19 mouse cellular contexts compared by ENCODE assay signal in the genomic region with DNA sequence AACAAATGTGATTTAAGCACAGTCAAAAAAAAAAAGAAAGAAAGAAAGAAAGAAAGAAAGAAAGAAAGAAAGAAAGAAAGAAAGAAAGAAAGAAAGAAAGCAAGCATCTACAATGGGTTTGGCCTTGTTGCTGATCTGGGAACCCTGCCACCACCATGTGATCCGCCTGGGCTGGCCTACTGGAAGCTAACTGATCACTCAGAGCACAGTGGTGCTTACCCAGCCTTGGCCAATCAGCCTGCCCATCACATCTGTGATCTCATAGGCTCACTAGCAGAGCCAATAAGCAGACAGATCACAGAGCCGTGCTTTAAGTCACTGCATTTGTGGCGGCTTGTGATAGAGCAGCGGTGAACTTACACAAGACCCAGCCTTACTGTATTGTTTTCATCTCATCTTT. TPM values are rescaled to one million over a fixed set of nuclear protein-coding genes. Genes with fewer than 3 reads are reported as not detected.
DNase-seq lines count a peak whose midpoint lies in the region; TF ChIP-seq lines count a peak whose summit lies in the region.
"Had no signal": no experiment of that assay in that cellular context is flagged by ENCODE, and none has a peak within 500 bp of the region (broad histone marks: within the 10 kb centered on the region; RNA-seq: fewer than 3 reads in every experiment).

No protein-coding gene starts in this region.

- H3K27ac ChIP-seq in gastrocnemius, adult 2 months: no peak overlapping the region
- H3K27ac ChIP-seq: embryonic facial prominence, embryonic 12.5 days; forebrain, embryonic 15.5 days; layer of hippocampus, adult 2 months; limb, embryonic 13.5 days; lung, embryonic 15.5 days; midbrain, embryonic 12.5 days; neural tube, embryonic 13.5 days; stomach, embryonic 15.5 days had no signal

- H3K4me3 ChIP-seq in gastrocnemius, adult 2 months: no peak overlapping the region
- H3K4me3 ChIP-seq: embryonic facial prominence, embryonic 12.5 days; forebrain, embryonic 15.5 days; layer of hippocampus, adult 2 months; limb, embryonic 13.5 days; lung, embryonic 15.5 days; midbrain, embryonic 12.5 days; neural tube, embryonic 13.5 days; stomach, embryonic 15.5 days had no signal

- intact Hi-C loops in gastrocnemius, adult 2 months (cut with DNase I): loop anchor here (10.0 kb wide), 1 partner anchor 79 kb away; no protein-coding TSS in a partner anchor
- intact Hi-C loops in gastrocnemius, postnatal 14 days (cut with DNase I; ENCODE audit: low total_unique reads): loop anchor here (10.0 kb wide), 1 partner anchor 79 kb away; no protein-coding TSS in a partner anchor

- no peak for TF ChIP-seq CTCF in gastrocnemius, adult 2 months (IDR thresholded peaks at IDR 0.05)

- DNase-seq in gastrocnemius, adult 2 months: peak; percentile 36
- no peak for DNase-seq in gastrocnemius, postnatal 14 days
- peak; percentile 39 to 65 for DNase-seq in kidney, postnatal 36 days
- DNase-seq in kidney, adult 9 months: no peak
- DNase-seq in ZHBTc4 (ENCODE audit: low read depth, low spot score): peak; percentile 41
- DNase-seq in adrenal gland, postnatal 36 days: peak; percentile 65 to 71
- DNase-seq in spleen, postnatal 4 days (ENCODE audit: low spot score in 2 of 2): no peak
- DNase-seq in embryo, embryonic 11 days: no peak
- DNase-seq: B cell, adult 2 months; cerebellum, adult 8-10 months; kidney, postnatal 14 days had no signal

RNA-seq across cellular contexts. Expression of gene Spred2, which starts 10.4 kb away (rescaled TPM):
- total RNA-seq in gastrocnemius, adult 2 months (2021): 1 to 10 TPM; 5.6 to 7.8 TPM
- total RNA-seq in gastrocnemius, postnatal 14 days (2021): 10 to 100 TPM; 12.3 to 14.3 TPM
- 10 to 100 TPM; 32.0 to 38.0 TPM for total RNA-seq in adrenal gland, postnatal 36 days (2021)

Comparison
In these comparisons a context has a peak if more than half of its experiments do, and no peak if none do; other contexts are left out.
1. DNase-seq: peak in gastrocnemius, adult 2 months (single experiment), kidney, postnatal 36 days (2 of 2), ZHBTc4 (single experiment) and adrenal gland, postnatal 36 days (2 of 2); none in gastrocnemius, postnatal 14 days (single experiment), kidney, adult 9 months (single experiment), spleen, postnatal 4 days (0 of 2) and embryo, embryonic 11 days (single experiment).